Mouse (Mus musculus) cerebellum, adult 11 months (tissue): ENCODE data around the gene Mxra8.

Experiments
- DNase-seq: peaks from one replicate; pipeline ENCODE4 v3.0.0; 2022

Mxra8 gene

GRCm38 (mm10) chr4:155868614-155869298 lies 29.3 kb downstream of the Mxra8 start:
- no peak for DNase-seq

- DNase-seq: peak; percentile 95
Measured at GRCm38 (mm10) chr4:155869317-155870033, 30.0 kb downstream of the Mxra8 start, which contains the start of the genes Cptp and Ints11. TSS of gene Cptp (minus strand) at chr4:155869440. TSS of gene Ints11 (plus strand) at chr4:155869546.

GRCm38 (mm10) chr4:155871404-155871803 lies 31.9 kb downstream of the Mxra8 start:
- DNase-seq: peak; percentile 4

GRCm38 (mm10) chr4:155883587-155883986 lies 44.1 kb downstream of the Mxra8 start:
- DNase-seq: no peak

- DNase-seq: no peak
Measured at GRCm38 (mm10) chr4:155886330-155886729, 46.9 kb downstream of the Mxra8 start.

- DNase-seq: no peak
Measured at GRCm38 (mm10) chr4:155887674-155888073, 48.2 kb downstream of the Mxra8 start.

- no peak for DNase-seq
Measured at GRCm38 (mm10) chr4:155888181-155888580, 48.7 kb downstream of the Mxra8 start.

GRCm38 (mm10) chr4:155889316-155889715 lies 49.8 kb downstream of the Mxra8 start:
- no peak for DNase-seq

GRCm38 (mm10) chr4:155891011-155891471 lies 51.6 kb downstream of the Mxra8 start:
- DNase-seq: no peak

- DNase-seq: peak; percentile 97
Measured at GRCm38 (mm10) chr4:155891551-155892001, 52.1 kb downstream of the Mxra8 start, which contains the start of the genes Pusl1 and Acap3. TSS of gene Pusl1 (minus strand) at chr4:155891781. TSS of gene Acap3 (plus strand) at chr4:155891822.

GRCm38 (mm10) chr4:155892017-155892416 lies 52.5 kb downstream of the Mxra8 start:
- DNase-seq: peak; percentile 81

GRCm38 (mm10) chr4:155892438-155893211 lies 53.1 kb downstream of the Mxra8 start:
- no peak for DNase-seq

- no peak for DNase-seq
Measured at GRCm38 (mm10) chr4:155893212-155893690, 53.8 kb downstream of the Mxra8 start.
